Mouse (Mus musculus) midbrain, embryonic 10.5 days (tissue): ENCODE measurements around the gene Nfatc3. TPM values are rescaled to one million over a fixed set of nuclear protein-coding genes. Genes with fewer than 3 reads are reported as not detected.

Source experiments
- DNase-seq: peaks from one replicate; pipeline ENCODE4 v3.0.0-alpha.2; 2017; ENCODE audit warnings: low spot score
- H3K27ac ChIP-seq: fragments of 300-500 bp; sonication (generic); replicated peaks from 2 replicates; pipeline ENCODE4 v1.5.1; 2016; ENCODE audit warnings: mild to moderate bottlenecking
- H3K27me3 ChIP-seq: fragments of 300-500 bp; sonication (generic); 2 replicates; pipeline ENCODE4 v1.6.1; 2016; ENCODE audit warnings: low read depth, mild to moderate bottlenecking; ENCODE audit not compliant: poor library complexity, severe bottlenecking
- H3K36me3 ChIP-seq: fragments of 300-500 bp; sonication (generic); 2 replicates; pipeline ENCODE4 v1.6.1; 2016; ENCODE audit warnings: mild to moderate bottlenecking, moderate library complexity
- H3K4me1 ChIP-seq: fragments of 300-500 bp; sonication (generic); 2 replicates; pipeline ENCODE4 v1.6.1; 2016
- H3K4me3 ChIP-seq: fragments of 300-500 bp; sonication (generic); 2 replicates; pipeline ENCODE4 v1.5.1; 2016; ENCODE audit warnings: mild to moderate bottlenecking, moderate library complexity
- H3K9me3 ChIP-seq: fragments of 300-500 bp; sonication (generic); replicated peaks from 2 replicates; pipeline ENCODE4 v1.6.1; 2016; ENCODE audit warnings: mild to moderate bottlenecking
- WGBS: fragments of 180-500 bp; shearing (Covaris S2); methylation state at CpG from one replicate; pipeline ENCODE4 v1.1.7; 2016; 5-methylcytosine and 5-hydroxymethylcytosine counted together
- polyA plus RNA-seq: library from polyadenylated mRNA; unstranded; fragments of >200 nt; fragmentation: Nextera tagmentation; extraction: Ambion mirVana; gene quantifications from 2 replicates; pipeline ENCODE4 v1.2.1, GENCODE M21; 2016

Gene Nfatc3
- polyA plus RNA-seq, 1 experiment from 2014 or later = 5.3 TPM

DNA sequence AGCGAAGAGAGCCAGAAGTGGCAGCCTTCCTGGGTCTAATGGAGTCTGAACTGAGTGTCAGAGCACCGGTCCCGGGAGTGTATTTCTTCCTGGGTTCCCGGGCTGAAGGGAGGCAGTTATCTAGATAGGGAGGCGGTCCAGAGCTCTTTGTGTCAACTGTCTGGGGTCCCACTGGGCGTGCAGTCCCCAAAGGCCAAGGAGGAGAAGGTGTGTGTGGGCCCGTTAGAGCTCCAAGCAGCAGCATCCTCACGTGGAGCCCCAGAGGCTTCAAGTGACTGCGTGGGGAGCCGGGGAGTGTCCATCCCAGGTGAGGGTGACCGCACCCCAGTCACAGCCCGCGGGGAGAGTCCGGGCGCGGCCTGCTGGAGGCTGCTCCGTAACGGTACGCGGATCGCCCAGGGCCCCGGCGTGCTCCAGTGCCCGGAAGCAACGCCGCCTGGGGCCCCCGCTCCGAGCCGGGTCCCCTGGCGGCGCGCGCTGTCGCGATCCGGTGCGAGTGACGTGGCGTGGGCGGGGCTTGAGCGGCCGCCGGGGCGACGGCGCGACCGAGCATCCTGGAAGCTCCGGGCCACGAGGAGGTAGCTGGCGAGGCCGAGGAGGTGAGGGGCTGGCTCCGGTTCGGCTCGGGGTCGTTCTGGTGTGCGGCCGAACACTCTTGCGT, 109.8 kb downstream of the Nfatc3 start, which contains the start of gene Slc7a6:
TSS of gene Slc7a6 (plus strand) at position 502 of the 661 bp plus-strand sequence.
- Histone ChIP-seq H3K27ac (peak within 1 kb of the TSS; percentile 98), H3K4me3 (peak within 1 kb of the TSS; percentile 93), H3K9me3 (no peaks in the 10 kb centered on the region), H3K36me3 (peaks cover 22% of the 10 kb centered on the region), H3K4me1 (peaks cover 26% of the 10 kb centered on the region), H3K27me3 (no peaks in the 10 kb centered on the region)
- under 1% methylated on average over 59 of the region's 59 CpGs for WGBS
- peak; percentile 86 for DNase-seq

DNA sequence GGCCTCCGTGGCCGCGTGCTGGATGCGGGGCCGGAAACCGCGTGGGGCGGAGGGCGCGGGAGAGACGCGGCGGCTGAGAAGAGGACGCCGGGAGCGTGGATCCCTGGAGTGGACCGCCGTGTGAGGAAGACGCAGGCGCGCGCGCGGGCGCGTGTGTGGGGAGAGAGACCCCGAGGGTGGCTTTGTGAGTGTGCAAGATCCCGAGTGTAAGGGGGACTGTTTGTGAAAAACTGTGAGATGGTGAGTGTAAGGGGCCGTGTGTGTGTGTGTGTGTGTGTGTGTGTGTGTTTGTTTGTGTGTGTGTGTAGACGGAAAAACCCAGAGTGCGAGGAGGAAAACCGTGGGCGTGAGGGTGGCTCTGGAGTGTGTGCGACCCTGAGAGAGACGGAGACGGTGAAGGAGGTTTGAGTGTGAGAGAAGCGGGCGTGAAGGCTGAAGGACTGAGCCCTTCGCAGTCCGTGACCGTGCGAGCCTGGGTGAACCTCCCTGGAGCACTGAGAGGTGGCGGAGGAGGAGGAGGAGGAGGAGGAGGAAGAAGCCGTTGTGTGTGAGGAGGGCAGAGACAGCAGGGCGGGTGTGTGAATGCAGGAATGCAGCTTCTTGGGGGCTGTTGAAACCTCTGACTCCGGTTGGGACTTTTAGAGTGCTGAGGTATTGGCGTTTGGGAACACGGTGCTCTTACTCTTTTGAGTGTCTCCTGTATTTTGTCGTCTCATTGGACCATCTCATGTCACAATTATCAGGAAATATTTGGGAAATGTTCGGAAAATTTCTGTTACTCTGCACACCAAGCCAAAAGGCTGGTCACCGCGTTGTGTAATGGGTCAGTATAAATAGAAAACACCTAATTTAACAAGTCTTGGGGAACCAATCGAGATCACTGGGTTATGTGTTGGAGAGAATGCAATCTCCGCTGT, 110.6 kb downstream of the Nfatc3 start:
- peak; percentile 62 for DNase-seq
- Histone ChIP-seq H3K27me3 (no peaks in the 10 kb centered on the region), H3K4me3 (peak overlapping the region; percentile 93), H3K27ac (peak overlapping the region; percentile 98), H3K9me3 (no peaks in the 10 kb centered on the region), H3K36me3 (peaks cover 14% of the 10 kb centered on the region), H3K4me1 (peaks cover 26% of the 10 kb centered on the region)
- 2% methylated on average over 53 of the region's 54 CpGs for WGBS

DNA sequence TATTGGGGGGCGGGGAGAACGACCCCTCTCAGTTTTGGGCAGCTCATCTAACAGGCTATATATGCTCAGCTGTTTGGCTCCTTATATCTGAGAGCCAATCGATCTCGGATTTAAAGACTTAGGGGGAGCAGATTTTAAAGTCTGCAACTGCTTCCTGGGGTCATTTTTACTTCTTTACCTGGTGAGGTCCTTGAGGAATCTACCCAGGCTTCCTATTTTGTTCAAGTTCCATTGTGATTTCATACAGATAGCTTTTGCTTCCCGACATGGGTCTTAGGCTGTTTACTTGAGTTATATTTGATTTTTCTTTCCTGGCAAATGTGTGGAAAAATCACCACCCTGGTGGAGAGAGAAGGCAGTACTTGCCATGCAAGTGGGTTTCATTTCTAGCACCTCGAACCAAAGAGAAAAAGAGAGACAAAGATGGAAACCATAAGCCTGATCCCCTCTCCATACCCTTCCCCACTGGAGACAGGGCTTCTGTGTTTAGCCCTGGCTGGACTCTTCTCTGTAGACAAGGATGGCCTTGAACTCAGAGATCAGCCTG, 111.4 kb downstream of the Nfatc3 start:
- H3K4me1 ChIP-seq = peaks cover 26% of the 10 kb centered on the region
- no peaks in the 10 kb centered on the region for H3K27me3 ChIP-seq
- peaks cover 10% of the 10 kb centered on the region for H3K36me3 ChIP-seq
- peak overlapping the region; percentile 98; the same call in 1 of the 2 replicates for H3K27ac ChIP-seq
- H3K4me3 ChIP-seq = peak overlapping the region; percentile 93
- 54% methylated on average over 6 of the region's 6 CpGs for WGBS
- no peaks in the 10 kb centered on the region for H3K9me3 ChIP-seq
- no peak for DNase-seq

DNA sequence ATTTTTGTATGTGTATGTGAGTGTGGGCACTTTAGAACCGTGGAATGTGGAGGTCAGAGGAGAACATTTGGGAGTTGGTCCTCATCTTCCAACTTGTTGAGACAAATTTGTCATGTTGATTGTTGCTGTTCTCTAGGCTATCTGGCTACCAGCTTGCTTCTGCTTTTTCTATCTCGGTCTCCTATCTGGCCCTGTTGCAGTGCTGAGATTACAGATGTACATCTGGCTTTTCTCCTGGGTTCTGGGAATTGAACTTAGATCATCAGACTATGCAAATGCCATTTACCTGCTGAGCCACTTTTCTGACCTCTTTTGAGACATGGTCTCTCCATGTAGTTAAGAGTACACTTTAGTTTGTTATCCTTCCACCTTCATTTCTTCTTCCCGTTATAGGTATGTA, 114.9 kb downstream of the Nfatc3 start:
- H3K27me3 ChIP-seq = no peaks in the 10 kb centered on the region
- peaks cover 10% of the 10 kb centered on the region for H3K36me3 ChIP-seq
- H3K27ac ChIP-seq = no peak overlapping the region
- WGBS = 91% methylated on average over 3 of the region's 3 CpGs
- peaks cover 36% of the 10 kb centered on the region for H3K4me1 ChIP-seq
- H3K4me3 ChIP-seq = no peak overlapping the region
- DNase-seq = no peak
- H3K9me3 ChIP-seq = no peaks in the 10 kb centered on the region

DNA sequence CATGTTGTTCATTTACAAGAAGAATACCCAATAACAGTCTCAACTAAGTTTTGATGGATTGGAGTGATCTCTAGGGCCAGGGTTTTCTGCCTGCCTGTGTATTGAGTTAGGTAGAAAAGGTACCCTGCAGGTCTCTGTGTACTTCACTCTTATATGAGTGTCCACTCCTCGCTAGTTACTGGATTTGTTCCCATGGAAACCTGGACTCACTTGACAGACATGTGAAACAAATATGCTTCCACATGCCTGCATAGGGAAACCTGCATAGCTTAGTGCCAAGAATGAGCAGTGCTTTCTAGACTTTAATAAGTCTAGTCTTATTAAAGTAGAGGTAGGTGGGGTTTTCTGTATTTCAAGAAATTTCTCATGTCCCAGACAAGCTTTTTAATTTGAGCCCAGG, 118.3 kb downstream of the Nfatc3 start:
- H3K36me3 ChIP-seq = peaks cover 30% of the 10 kb centered on the region
- H3K9me3 ChIP-seq = no peaks in the 10 kb centered on the region
- peaks cover 20% of the 10 kb centered on the region for H3K4me1 ChIP-seq
- WGBS = 29% methylated on average over 1 of the region's 1 CpGs
- no peak overlapping the region for H3K27ac ChIP-seq
- DNase-seq = no peak
- no peak overlapping the region for H3K4me3 ChIP-seq
- no peaks in the 10 kb centered on the region for H3K27me3 ChIP-seq

DNA sequence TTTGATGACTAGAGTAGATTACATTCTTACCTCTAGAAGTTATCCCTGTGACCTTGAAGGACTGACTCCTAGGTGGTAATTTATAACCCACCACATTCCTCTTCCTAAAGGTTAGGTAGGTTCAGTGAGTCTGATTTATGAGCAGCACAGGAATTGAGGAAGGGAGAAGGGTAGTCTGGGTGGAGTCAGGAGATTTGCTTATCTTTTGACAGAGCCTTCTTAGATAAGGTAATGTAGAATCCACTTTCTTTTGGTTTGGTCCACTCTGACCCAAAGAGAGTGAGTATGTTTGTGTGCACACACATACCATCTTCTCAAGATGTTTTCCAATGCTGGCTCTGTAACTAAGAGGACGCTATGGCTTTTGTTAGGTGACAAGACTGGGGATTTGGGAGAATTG, 119.0 kb downstream of the Nfatc3 start:
- Histone ChIP-seq H3K27me3 (no peaks in the 10 kb centered on the region), H3K4me3 (no peak overlapping the region), H3K9me3 (no peaks in the 10 kb centered on the region), H3K36me3 (peaks cover 36% of the 10 kb centered on the region), H3K4me1 (peaks cover 20% of the 10 kb centered on the region), H3K27ac (no peak overlapping the region)
- no peak for DNase-seq
- WGBS = 83% methylated on average over 1 of the region's 1 CpGs

DNA sequence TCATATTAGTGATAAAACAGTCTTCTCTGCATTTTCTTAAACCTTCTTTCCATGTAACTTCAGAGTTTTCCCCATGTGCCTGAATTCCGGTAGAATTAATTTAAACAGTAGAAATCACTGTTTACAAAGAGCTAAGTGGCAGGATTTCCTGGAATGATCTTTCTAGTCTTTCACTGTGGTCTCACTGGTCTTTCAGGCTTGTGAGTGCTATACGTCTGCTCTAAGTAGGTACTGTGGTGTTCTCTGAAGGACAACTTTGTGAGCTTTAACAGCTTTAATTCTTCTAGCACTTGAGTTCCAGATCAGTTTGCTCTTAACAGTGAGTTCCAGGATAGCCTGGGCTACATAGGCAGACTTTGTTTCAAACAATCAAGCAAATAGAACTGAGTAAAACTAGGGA, 119.8 kb downstream of the Nfatc3 start:
- Histone ChIP-seq H3K36me3 (peaks cover 36% of the 10 kb centered on the region), H3K27me3 (no peaks in the 10 kb centered on the region), H3K27ac (no peak overlapping the region), H3K4me3 (no peak overlapping the region), H3K4me1 (peaks cover 20% of the 10 kb centered on the region), H3K9me3 (no peaks in the 10 kb centered on the region)
- 84% methylated on average over 2 of the region's 2 CpGs for WGBS
- no peak for DNase-seq

Other genes with a start within 250 kb of the Nfatc3 start
- gene Ranbp10, start 231.5 kb upstream of the Nfatc3 start, polyA plus RNA-seq = 9.6 and 11.4 TPM in 2 replicates
- 0.22 and 0.23 TPM in 2 replicates for gene Tsnaxip1, start 231.1 kb upstream of the Nfatc3 start, polyA plus RNA-seq
- gene Cenpt, start 205.6 kb upstream of the Nfatc3 start, polyA plus RNA-seq = 55.7 and 62.6 TPM in 2 replicates
- 82.2 and 88.1 TPM in 2 replicates for gene Thap11, start 203.7 kb upstream of the Nfatc3 start, polyA plus RNA-seq
- 375 and 418 TPM in 2 replicates for gene Nutf2, start 198.3 kb upstream of the Nfatc3 start, polyA plus RNA-seq
- gene Edc4, start 178.0 kb upstream of the Nfatc3 start, polyA plus RNA-seq = 74.0 and 81.5 TPM in 2 replicates
- 0.39 and 0.54 TPM in 2 replicates for gene Nrn1l, start 165.3 kb upstream of the Nfatc3 start, polyA plus RNA-seq
- gene Pskh1, start 158.4 kb upstream of the Nfatc3 start, polyA plus RNA-seq = 29.9 and 32.2 TPM in 2 replicates
- gene Ctrl, start 125.0 kb upstream of the Nfatc3 start, polyA plus RNA-seq = 1.3 and 1.4 TPM in 2 replicates
- 29.1 TPM in 2 replicates for gene Psmb10, start 120.4 kb upstream of the Nfatc3 start, polyA plus RNA-seq
- gene Lcat, start 115.5 kb upstream of the Nfatc3 start, polyA plus RNA-seq = 1.0 and 1.2 TPM in 2 replicates
- gene Slc12a4, start 92.7 kb upstream of the Nfatc3 start, polyA plus RNA-seq = 16.9 and 18.7 TPM in 2 replicates
- not detected in 2 replicates for gene Dpep3, start 79.4 kb upstream of the Nfatc3 start, polyA plus RNA-seq
- 21.4 and 21.5 TPM in 2 replicates for gene Dus2, start 67.5 kb upstream of the Nfatc3 start, polyA plus RNA-seq
- gene Dpep2nb, start 52.9 kb upstream of the Nfatc3 start, polyA plus RNA-seq = 0.17 TPM in 1 of 2 replicates, not detected in the other
- gene Ddx28, start 47.0 kb upstream of the Nfatc3 start, polyA plus RNA-seq = 22.6 and 23.0 TPM in 2 replicates
- 1.5 and 2.0 TPM in 2 replicates for gene Esrp2, start 78.1 kb downstream of the Nfatc3 start, polyA plus RNA-seq
- gene Pla2g15, start 91.6 kb downstream of the Nfatc3 start, polyA plus RNA-seq = 13.5 and 15.6 TPM in 2 replicates
- gene Slc7a6, start 110.0 kb downstream of the Nfatc3 start, polyA plus RNA-seq = 78.9 and 79.8 TPM in 2 replicates
- gene Slc7a6os, start 152.1 kb downstream of the Nfatc3 start, polyA plus RNA-seq = 34.9 and 35.9 TPM in 2 replicates
- 78.9 and 81.6 TPM in 2 replicates for gene Prmt7, start 152.1 kb downstream of the Nfatc3 start, polyA plus RNA-seq